Mouse (Mus musculus) embryonic facial prominence, embryonic 12.5 days (tissue): ENCODE measurements at regions not wholly inside any gene's neighbourhood (a gene's known extent, or its start where the extent isn't known, plus 50 kb on each side); places are given as distances from the start of the nearest gene placed in this dataset.

Source experiments
- ATAC-seq: fragments of 200-750 bp; cut with Nextera tagmentation; 2 replicates; pipeline ENCODE4 v1.8.0; 2017; ENCODE audit not compliant: insufficient number of reproducible peaks, insufficient read depth, low FRiP score, low TSS enrichment
- H3K27ac ChIP-seq: fragments of 300-500 bp; sonication (generic); 2 replicates; pipeline ENCODE4 v1.5.1; 2016; ENCODE audit warnings: mild to moderate bottlenecking
- H3K27me3 ChIP-seq: fragments of 300-500 bp; sonication (generic); 2 replicates; pipeline ENCODE4 v1.6.1; 2016; ENCODE audit warnings: mild to moderate bottlenecking, moderate library complexity
- H3K36me3 ChIP-seq: fragments of 300-500 bp; sonication (generic); 2 replicates; pipeline ENCODE4 v1.6.1; 2016; ENCODE audit warnings: mild to moderate bottlenecking
- H3K4me1 ChIP-seq: fragments of 300-500 bp; sonication (generic); 2 replicates; pipeline ENCODE4 v1.6.1; 2016
- H3K4me2 ChIP-seq: fragments of 300-500 bp; sonication (generic); replicated peaks from 2 replicates; pipeline ENCODE4 v1.6.1; 2016; ENCODE audit warnings: mild to moderate bottlenecking, moderate library complexity
- H3K4me3 ChIP-seq: fragments of 300-500 bp; sonication (generic); 2 replicates; pipeline ENCODE4 v1.5.1; 2016; ENCODE audit warnings: mild to moderate bottlenecking
- H3K9ac ChIP-seq: fragments of 300-500 bp; sonication (generic); 2 replicates; pipeline ENCODE4 v1.6.1; 2016; ENCODE audit warnings: mild to moderate bottlenecking, moderate library complexity
- H3K9me3 ChIP-seq: fragments of 300-500 bp; sonication (generic); 2 replicates; pipeline ENCODE4 v1.6.1; 2016; ENCODE audit warnings: mild to moderate bottlenecking, moderate library complexity
- WGBS: fragments of 180-500 bp; shearing (Covaris S2); methylation state at CpG from one replicate; pipeline ENCODE4 v1.1.7; 2016; 5-methylcytosine and 5-hydroxymethylcytosine counted together

GRCm38 (mm10) chr4:55721834-55722233 is 189.6 kb upstream of the Klf4 start:
- H3K27me3 ChIP-seq = no peaks in the 10 kb centered on the region
- no peak for ATAC-seq
- H3K27ac ChIP-seq = no peak overlapping the region
- H3K4me3 ChIP-seq = no peak overlapping the region
- 0 out of 2 replicates have a peak, but pooled peaks cover 3% of the 10 kb centered on the region for H3K4me1 ChIP-seq
- H3K36me3 ChIP-seq = no peaks in the 10 kb centered on the region
- H3K9ac ChIP-seq = no peak overlapping the region
- no peaks in the 10 kb centered on the region for H3K9me3 ChIP-seq
- H3K4me2 ChIP-seq = no peak overlapping the region
- 65% methylated on average over 2 of the region's 2 CpGs for WGBS

- 77% methylated on average over 4 of the region's 4 CpGs for WGBS
- ATAC-seq = no peak
Measured at GRCm38 (mm10) chr4:55718438-55718837, 186.2 kb upstream of the Klf4 start.

GRCm38 (mm10) chr4:55716161-55716651 is 183.9 kb upstream of the Klf4 start:
- H3K9me3 ChIP-seq = no peaks in the 10 kb centered on the region
- no peak overlapping the region for H3K27ac ChIP-seq
- H3K4me1 ChIP-seq = no peaks in the 10 kb centered on the region
- H3K36me3 ChIP-seq = no peaks in the 10 kb centered on the region
- no peak for ATAC-seq
- no peak overlapping the region for H3K9ac ChIP-seq
- H3K4me2 ChIP-seq = no peak overlapping the region
- no peaks in the 10 kb centered on the region for H3K27me3 ChIP-seq
- no peak overlapping the region for H3K4me3 ChIP-seq
- WGBS = 77% methylated on average over 5 of the region's 5 CpGs

More at GRCm38 (mm10) chr4:55718438-55718837, 186.2 kb upstream of the Klf4 start:
- H3K4me1 ChIP-seq = 0 out of 2 replicates have a peak, but pooled peaks cover 3% of the 10 kb centered on the region
- no peaks in the 10 kb centered on the region for H3K27me3 ChIP-seq
- H3K4me3 ChIP-seq = no peak overlapping the region
- no peaks in the 10 kb centered on the region for H3K9me3 ChIP-seq
- H3K36me3 ChIP-seq = no peaks in the 10 kb centered on the region
- H3K9ac ChIP-seq = no peak overlapping the region
- no peak overlapping the region for H3K4me2 ChIP-seq
- H3K27ac ChIP-seq = no peak overlapping the region

- Histone ChIP-seq H3K36me3 (no peaks in the 10 kb centered on the region), H3K4me2 (no peak overlapping the region), H3K9ac (no peak overlapping the region), H3K27me3 (no peaks in the 10 kb centered on the region), H3K9me3 (no peaks in the 10 kb centered on the region), H3K27ac (no peak overlapping the region), H3K4me1 (no peaks in the 10 kb centered on the region), H3K4me3 (no peak overlapping the region)
- no peak for ATAC-seq
- WGBS = 63% methylated on average over 13 of the region's 13 CpGs
Measured at GRCm38 (mm10) chr4:55711500-55712341, 179.5 kb upstream of the Klf4 start.

GRCm38 (mm10) chr4:55710476-55710875 is 178.2 kb upstream of the Klf4 start:
- WGBS = 91% methylated on average over 5 of the region's 5 CpGs
- Histone ChIP-seq H3K36me3 (no peaks in the 10 kb centered on the region), H3K4me1 (no peaks in the 10 kb centered on the region), H3K9me3 (no peaks in the 10 kb centered on the region), H3K27ac (no peak overlapping the region), H3K4me2 (no peak overlapping the region), H3K27me3 (no peaks in the 10 kb centered on the region), H3K9ac (no peak overlapping the region), H3K4me3 (no peak overlapping the region)
- ATAC-seq = no peak

GRCm38 (mm10) chr4:55708808-55709207 is 176.5 kb upstream of the Klf4 start:
- no peak overlapping the region for H3K4me3 ChIP-seq
- H3K4me1 ChIP-seq = no peaks in the 10 kb centered on the region
- H3K27me3 ChIP-seq = no peaks in the 10 kb centered on the region
- ATAC-seq = no peak
- H3K9me3 ChIP-seq = no peaks in the 10 kb centered on the region
- H3K4me2 ChIP-seq = no peak overlapping the region
- H3K36me3 ChIP-seq = no peaks in the 10 kb centered on the region
- H3K27ac ChIP-seq = no peak overlapping the region
- WGBS = 78% methylated on average over 2 of the region's 2 CpGs
- H3K9ac ChIP-seq = no peak overlapping the region

GRCm38 (mm10) chr4:55707916-55708315 is 175.7 kb upstream of the Klf4 start:
- no peak for ATAC-seq
- no peak overlapping the region for H3K4me2 ChIP-seq
- H3K9ac ChIP-seq = no peak overlapping the region
- H3K27me3 ChIP-seq = no peaks in the 10 kb centered on the region
- H3K4me1 ChIP-seq = no peaks in the 10 kb centered on the region
- WGBS = 81% methylated on average over 10 of the region's 10 CpGs
- H3K27ac ChIP-seq = no peak overlapping the region
- no peaks in the 10 kb centered on the region for H3K36me3 ChIP-seq
- no peaks in the 10 kb centered on the region for H3K9me3 ChIP-seq
- H3K4me3 ChIP-seq = no peak overlapping the region

GRCm38 (mm10) chr4:55704921-55705320 is 172.7 kb upstream of the Klf4 start:
- Histone ChIP-seq H3K9me3 (no peaks in the 10 kb centered on the region), H3K9ac (no peak overlapping the region), H3K4me3 (no peak overlapping the region), H3K36me3 (no peaks in the 10 kb centered on the region), H3K27ac (no peak overlapping the region), H3K27me3 (no peaks in the 10 kb centered on the region), H3K4me2 (no peak overlapping the region), H3K4me1 (no peaks in the 10 kb centered on the region)
- WGBS = 63% methylated on average over 4 of the region's 4 CpGs
- ATAC-seq = no peak

- Histone ChIP-seq H3K4me1 (no peaks in the 10 kb centered on the region), H3K36me3 (no peaks in the 10 kb centered on the region), H3K27me3 (no peaks in the 10 kb centered on the region), H3K9me3 (no peaks in the 10 kb centered on the region), H3K4me2 (no peak overlapping the region), H3K9ac (no peak overlapping the region), H3K27ac (no peak overlapping the region), H3K4me3 (no peak overlapping the region)
- no peak for ATAC-seq
- WGBS = 58% methylated on average over 2 of the region's 2 CpGs
Measured at GRCm38 (mm10) chr4:55703346-55703916, 171.2 kb upstream of the Klf4 start.

GRCm38 (mm10) chr4:55701334-55701733 is 169.1 kb upstream of the Klf4 start:
- H3K9ac ChIP-seq = no peak overlapping the region
- H3K36me3 ChIP-seq = no peaks in the 10 kb centered on the region
- no peak overlapping the region for H3K4me2 ChIP-seq
- no peaks in the 10 kb centered on the region for H3K27me3 ChIP-seq
- ATAC-seq = no peak
- no peak overlapping the region for H3K4me3 ChIP-seq
- no peaks in the 10 kb centered on the region for H3K9me3 ChIP-seq
- no peak overlapping the region for H3K27ac ChIP-seq
- peaks cover 9% of the 10 kb centered on the region for H3K4me1 ChIP-seq
- 71% methylated on average over 2 of the region's 2 CpGs for WGBS

DNA sequence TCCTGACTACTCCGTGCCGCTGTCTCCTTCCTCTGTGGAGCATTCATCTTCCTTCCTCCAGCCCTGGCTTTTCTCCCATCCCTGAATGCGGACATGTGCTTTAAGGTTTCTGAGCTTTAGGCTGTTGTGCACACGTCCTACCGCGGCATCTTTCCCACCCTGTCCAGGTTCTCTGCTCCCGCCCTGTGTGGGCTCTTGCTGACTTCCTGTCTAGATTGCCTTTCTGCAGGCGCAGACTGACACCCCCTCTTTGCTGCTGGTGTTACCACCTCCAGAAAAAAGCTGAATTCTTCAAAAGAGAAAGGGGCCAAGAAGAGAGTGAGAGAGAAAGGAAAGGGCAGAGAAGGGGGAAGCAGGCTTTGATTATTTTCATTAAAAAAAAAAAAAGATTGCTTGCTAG is 167.7 kb upstream of the Klf4 start:
- H3K9ac ChIP-seq = no peak overlapping the region
- ATAC-seq = no peak
- H3K4me2 ChIP-seq = no peak overlapping the region
- H3K4me1 ChIP-seq = peaks cover 11% of the 10 kb centered on the region
- no peak overlapping the region for H3K4me3 ChIP-seq
- 63% methylated on average over 8 of the region's 8 CpGs for WGBS
- H3K27ac ChIP-seq = no peak overlapping the region
- H3K36me3 ChIP-seq = no peaks in the 10 kb centered on the region
- H3K9me3 ChIP-seq = no peaks in the 10 kb centered on the region
- H3K27me3 ChIP-seq = no peaks in the 10 kb centered on the region

- Histone ChIP-seq H3K27ac (no peak overlapping the region), H3K27me3 (no peaks in the 10 kb centered on the region), H3K9me3 (no peaks in the 10 kb centered on the region), H3K9ac (no peak overlapping the region), H3K36me3 (no peaks in the 10 kb centered on the region), H3K4me1 (peaks cover 11% of the 10 kb centered on the region), H3K4me2 (no peak overlapping the region), H3K4me3 (no peak overlapping the region)
- 77% methylated on average over 5 of the region's 5 CpGs for WGBS
- no peak for ATAC-seq
Measured at GRCm38 (mm10) chr4:55699161-55699560, 166.9 kb upstream of the Klf4 start.
